Mouse (Mus musculus): ENCODE data around the gene App. TPM values are rescaled to one million over a fixed set of nuclear protein-coding genes. Genes with fewer than 3 reads are reported as not detected.

Gene App
- polyA plus RNA-seq, 1 experiment: 207 TPM

DNA sequence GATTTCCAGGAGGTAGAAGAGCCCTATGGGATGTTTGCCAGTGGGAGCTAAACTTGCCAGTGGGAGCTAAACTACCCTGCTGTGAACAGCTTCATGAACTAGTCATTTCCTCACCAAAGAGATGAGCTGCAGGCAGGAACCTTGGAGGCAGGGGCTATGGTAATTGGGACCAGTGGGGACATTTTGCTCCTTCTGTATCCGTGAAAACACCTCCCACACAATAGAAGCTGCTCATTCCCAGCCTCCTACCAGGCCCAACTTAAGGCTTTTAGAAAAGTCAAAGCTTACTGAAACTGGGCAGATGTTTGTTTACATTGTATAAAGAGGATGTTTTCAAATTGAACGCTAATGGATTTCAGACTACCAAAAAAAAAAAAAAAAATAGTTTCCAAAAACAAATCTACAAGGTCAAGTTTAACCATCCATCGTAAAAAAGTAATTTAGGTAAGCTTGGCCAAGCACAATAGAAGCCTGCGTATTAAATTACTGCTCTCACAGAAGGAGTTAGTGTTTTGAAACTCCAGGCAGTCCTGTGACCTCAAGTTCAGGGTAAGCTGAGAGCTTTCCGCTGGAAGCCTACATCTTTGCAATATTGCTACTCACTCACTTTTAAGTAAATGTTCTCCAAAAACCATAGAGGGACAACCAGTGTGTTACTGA, 253.8 kb downstream of the App start:
- H3K79me2 ChIP-seq (ENCODE audit: control insufficient read depth, insufficient read depth): no peaks in the 10 kb centered on the region
- no peak overlapping the region for H3K4me3 ChIP-seq
- H3K27me3 ChIP-seq (ENCODE audit: control insufficient read depth, insufficient read depth, insufficient read length): no peaks in the 10 kb centered on the region
- H3ac ChIP-seq (ENCODE audit: control insufficient read depth, insufficient read length): no peak overlapping the region
- no peak overlapping the region for H3K4me2 ChIP-seq (ENCODE audit: low read depth)
- no peaks in the 10 kb centered on the region for H3K36me3 ChIP-seq (ENCODE audit: control insufficient read depth, insufficient read depth)
- TF ChIP-seq MYOD1 (IDR thresholded peaks at IDR 0.05; ENCODE audit: control insufficient read depth in 1 of 3, insufficient read length in 2 of 3, low read depth in 2 of 3): no peak
- TF ChIP-seq USF1 (IDR thresholded peaks at IDR 0.05; ENCODE audit: low read depth): no peak
- no peak for TF ChIP-seq CEBPB (IDR thresholded peaks at IDR 0.05; ENCODE audit: insufficient read depth, poor library complexity, severe bottlenecking)
- no peak for TF ChIP-seq POLR2A (IDR thresholded peaks at IDR 0.05; ENCODE audit: insufficient read length, low read depth)
- TF ChIP-seq TCF3 (IDR thresholded peaks at IDR 0.05; ENCODE audit: insufficient read length, low read depth): no peak
- TF ChIP-seq SRF (IDR thresholded peaks at IDR 0.05; ENCODE audit: control insufficient read depth, insufficient read length, low read depth): no peak
- TF ChIP-seq MYOG (IDR thresholded peaks at IDR 0.05; ENCODE audit: control insufficient read depth in 1 of 3, insufficient read depth in 1 of 3, insufficient read length in 2 of 3, low read depth in 2 of 3): no peak
- no peak for TF ChIP-seq E2F4 (IDR thresholded peaks at IDR 0.05; ENCODE audit: insufficient read depth)

DNA sequence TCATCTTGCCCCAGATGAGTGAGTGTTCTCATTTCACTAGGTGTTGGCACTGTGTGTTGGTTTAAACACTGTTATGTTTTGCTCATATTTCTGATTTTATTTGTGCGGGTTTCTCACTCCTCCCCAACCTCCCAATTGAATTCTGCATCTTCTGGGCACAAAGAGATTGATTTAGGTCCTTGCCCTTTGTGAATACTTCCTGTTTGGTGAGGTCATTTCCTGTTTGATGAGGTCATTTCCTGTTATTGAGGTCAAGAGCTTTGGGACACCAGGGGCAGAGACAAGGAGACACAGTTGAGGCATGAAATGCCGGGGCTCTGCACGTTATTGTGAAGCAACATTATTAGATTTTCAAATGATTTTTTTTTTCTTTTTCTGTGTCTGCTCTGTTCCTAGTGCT, 254.5 kb downstream of the App start:
- H3K4me3 ChIP-seq: no peak overlapping the region
- H3K27me3 ChIP-seq (ENCODE audit: control insufficient read depth, insufficient read depth, insufficient read length): no peaks in the 10 kb centered on the region
- no peak overlapping the region for H3K4me2 ChIP-seq (ENCODE audit: low read depth)
- no peaks in the 10 kb centered on the region for H3K36me3 ChIP-seq (ENCODE audit: control insufficient read depth, insufficient read depth)
- TF ChIP-seq POLR2A (IDR thresholded peaks at IDR 0.05; ENCODE audit: insufficient read length, low read depth): no peak
- no peak for TF ChIP-seq TCF12 (IDR thresholded peaks at IDR 0.05; ENCODE audit: insufficient read depth, poor library complexity, severe bottlenecking)
- TF ChIP-seq MYOG (IDR thresholded peaks at IDR 0.05; ENCODE audit: control insufficient read depth in 1 of 3, insufficient read depth in 1 of 3, insufficient read length in 2 of 3, low read depth in 2 of 3): no peak
- no peak for TF ChIP-seq SRF (IDR thresholded peaks at IDR 0.05; ENCODE audit: control insufficient read depth, insufficient read length, low read depth)
- no peak for TF ChIP-seq CEBPB (IDR thresholded peaks at IDR 0.05; ENCODE audit: insufficient read depth, poor library complexity, severe bottlenecking)
- TF ChIP-seq E2F4 (IDR thresholded peaks at IDR 0.05; ENCODE audit: insufficient read depth): no peak
- no peak for TF ChIP-seq MYOD1 (IDR thresholded peaks at IDR 0.05; ENCODE audit: control insufficient read depth in 1 of 3, insufficient read length in 2 of 3, low read depth in 2 of 3)
- no peak for TF ChIP-seq USF1 (IDR thresholded peaks at IDR 0.05; ENCODE audit: low read depth)
- TF ChIP-seq MAX (IDR thresholded peaks at IDR 0.05; ENCODE audit: low read depth): no peak
- no peak for TF ChIP-seq POLR2AphosphoS2 (IDR thresholded peaks at IDR 0.05; ENCODE audit: insufficient read length, low read depth)
- H3ac ChIP-seq (ENCODE audit: control insufficient read depth, insufficient read length): no peak overlapping the region
- no peaks in the 10 kb centered on the region for H3K79me2 ChIP-seq (ENCODE audit: control insufficient read depth, insufficient read depth)

DNA sequence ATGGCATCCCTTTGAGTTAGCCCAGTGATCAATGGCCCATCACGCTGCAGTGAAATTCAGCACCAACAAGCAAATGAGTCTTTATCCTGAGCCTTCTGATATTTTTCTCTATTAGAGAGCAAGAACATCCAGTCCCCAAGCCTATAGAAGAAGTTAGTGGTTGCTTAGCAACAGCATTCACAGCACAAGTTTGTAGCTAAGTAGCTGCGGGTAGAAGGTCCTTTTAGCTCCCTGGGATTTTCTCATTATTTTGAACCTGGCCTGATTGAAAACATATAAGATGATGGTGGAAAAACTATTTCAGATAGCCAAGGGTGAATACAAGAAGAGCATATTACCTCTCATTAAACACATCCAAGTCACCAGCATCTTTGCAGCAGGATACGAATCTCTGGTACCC, 256.8 kb downstream of the App start:
- H3K27me3 ChIP-seq (ENCODE audit: control insufficient read depth, insufficient read depth, insufficient read length): no peaks in the 10 kb centered on the region
- H3K4me3 ChIP-seq: no peak overlapping the region
- H3ac ChIP-seq (ENCODE audit: control insufficient read depth, insufficient read length): no peak overlapping the region
- no peaks in the 10 kb centered on the region for H3K79me2 ChIP-seq (ENCODE audit: control insufficient read depth, insufficient read depth)
- TF ChIP-seq MYOD1 (IDR thresholded peaks at IDR 0.05; ENCODE audit: control insufficient read depth in 1 of 3, insufficient read length in 2 of 3, low read depth in 2 of 3) (no peak), REST (IDR thresholded peaks at IDR 0.05; ENCODE audit: insufficient read depth, insufficient read length) (no peak), USF1 (IDR thresholded peaks at IDR 0.05; ENCODE audit: low read depth) (no peak), POLR2A (IDR thresholded peaks at IDR 0.05; ENCODE audit: insufficient read length, low read depth) (no peak)
- H3K4me2 ChIP-seq (ENCODE audit: low read depth): no peak overlapping the region
- no peaks in the 10 kb centered on the region for H3K36me3 ChIP-seq (ENCODE audit: control insufficient read depth, insufficient read depth)

DNA sequence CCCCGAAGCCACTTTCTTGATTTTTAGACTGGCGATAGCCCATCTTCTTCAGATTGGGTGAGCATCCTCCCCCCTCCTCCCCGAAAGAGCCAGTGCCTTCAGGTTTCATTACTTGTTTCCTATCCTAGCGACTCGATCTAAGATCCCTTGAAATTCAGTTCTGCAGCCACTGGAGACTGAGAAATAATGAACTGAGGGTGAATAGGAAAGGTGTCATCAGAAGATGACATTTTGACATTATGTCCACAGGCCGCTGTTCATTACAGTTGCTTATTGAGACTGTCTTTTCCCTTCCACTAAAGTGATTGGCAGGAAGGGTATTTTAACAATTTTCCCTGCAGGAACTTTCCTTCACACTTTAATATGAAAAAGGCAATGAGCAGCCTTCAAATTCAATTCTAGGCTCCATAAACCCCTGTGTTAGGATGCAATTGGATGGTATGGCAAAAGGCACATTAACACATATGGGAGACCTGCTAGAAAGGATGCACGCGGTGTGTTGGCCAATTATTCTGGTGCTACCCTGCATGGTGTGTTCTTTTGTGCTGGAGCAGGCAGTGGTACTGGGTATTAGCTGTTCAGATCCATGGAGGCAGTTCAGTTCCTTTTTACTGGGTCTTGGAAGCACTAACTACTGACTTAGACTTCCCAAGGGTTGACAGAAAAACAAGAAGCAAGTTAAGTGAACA, 261.9 kb downstream of the App start:
- no peak overlapping the region for H3K4me3 ChIP-seq
- no peak overlapping the region for H3K4me2 ChIP-seq (ENCODE audit: low read depth)
- no peaks in the 10 kb centered on the region for H3K27me3 ChIP-seq (ENCODE audit: control insufficient read depth, insufficient read depth, insufficient read length)
- H3K36me3 ChIP-seq (ENCODE audit: control insufficient read depth, insufficient read depth): no peaks in the 10 kb centered on the region
- no peaks in the 10 kb centered on the region for H3K79me2 ChIP-seq (ENCODE audit: control insufficient read depth, insufficient read depth)
- TF ChIP-seq CEBPB (IDR thresholded peaks at IDR 0.05; ENCODE audit: insufficient read depth, poor library complexity, severe bottlenecking) (no peak), POLR2AphosphoS2 (IDR thresholded peaks at IDR 0.05; ENCODE audit: insufficient read length, low read depth) (no peak), MAX (IDR thresholded peaks at IDR 0.05; ENCODE audit: low read depth) (no peak), MYOG (IDR thresholded peaks at IDR 0.05; ENCODE audit: control insufficient read depth in 1 of 3, insufficient read depth in 1 of 3, insufficient read length in 2 of 3, low read depth in 2 of 3) (no peak), REST (IDR thresholded peaks at IDR 0.05; ENCODE audit: insufficient read depth, insufficient read length) (no peak), TCF3 (IDR thresholded peaks at IDR 0.05; ENCODE audit: insufficient read length, low read depth) (no peak), TCF12 (IDR thresholded peaks at IDR 0.05; ENCODE audit: insufficient read depth, poor library complexity, severe bottlenecking) (no peak), MYOD1 (IDR thresholded peaks at IDR 0.05; ENCODE audit: control insufficient read depth in 1 of 3, insufficient read length in 2 of 3, low read depth in 2 of 3) (no peak), POLR2A (IDR thresholded peaks at IDR 0.05; ENCODE audit: insufficient read length, low read depth) (no peak), E2F4 (IDR thresholded peaks at IDR 0.05; ENCODE audit: insufficient read depth) (no peak), USF1 (IDR thresholded peaks at IDR 0.05; ENCODE audit: low read depth) (no peak), SRF (IDR thresholded peaks at IDR 0.05; ENCODE audit: control insufficient read depth, insufficient read length, low read depth) (no peak)
- no peak overlapping the region for H3ac ChIP-seq (ENCODE audit: control insufficient read depth, insufficient read length)

DNA sequence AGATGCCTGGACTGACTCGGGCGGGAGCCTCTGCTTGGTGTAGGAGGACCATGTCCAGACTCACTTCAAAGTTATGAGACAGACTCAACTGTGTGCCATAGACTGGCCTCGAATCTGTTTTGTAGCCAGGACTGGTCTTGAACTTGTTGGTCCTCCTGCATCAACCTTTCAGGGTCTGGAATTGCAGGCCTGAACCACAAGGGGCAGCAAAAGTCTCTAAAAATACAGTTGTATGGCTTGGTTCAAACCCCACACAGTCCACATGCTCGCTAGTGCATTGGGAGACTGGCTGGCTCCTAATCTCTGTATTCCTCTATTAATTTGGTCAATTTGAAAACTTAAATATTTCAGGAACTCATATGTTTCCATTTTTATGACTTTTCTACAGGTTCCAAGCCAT, 270.6 kb downstream of the App start:
- no peak for TF ChIP-seq REST (IDR thresholded peaks at IDR 0.05; ENCODE audit: insufficient read depth, insufficient read length)
- TF ChIP-seq TCF12 (IDR thresholded peaks at IDR 0.05; ENCODE audit: insufficient read depth, poor library complexity, severe bottlenecking): no peak
- TF ChIP-seq MAX (IDR thresholded peaks at IDR 0.05; ENCODE audit: low read depth): no peak
- TF ChIP-seq SRF (IDR thresholded peaks at IDR 0.05; ENCODE audit: control insufficient read depth, insufficient read length, low read depth): no peak
- no peak for TF ChIP-seq MYOG (IDR thresholded peaks at IDR 0.05; ENCODE audit: control insufficient read depth in 1 of 3, insufficient read depth in 1 of 3, insufficient read length in 2 of 3, low read depth in 2 of 3)
- no peak for TF ChIP-seq POLR2AphosphoS2 (IDR thresholded peaks at IDR 0.05; ENCODE audit: insufficient read length, low read depth)
- no peak for TF ChIP-seq CEBPB (IDR thresholded peaks at IDR 0.05; ENCODE audit: insufficient read depth, poor library complexity, severe bottlenecking)
- TF ChIP-seq POLR2A (IDR thresholded peaks at IDR 0.05; ENCODE audit: insufficient read length, low read depth): no peak
- no peak for TF ChIP-seq TCF3 (IDR thresholded peaks at IDR 0.05; ENCODE audit: insufficient read length, low read depth)
- no peak for TF ChIP-seq E2F4 (IDR thresholded peaks at IDR 0.05; ENCODE audit: insufficient read depth)
- no peak for TF ChIP-seq MYOD1 (IDR thresholded peaks at IDR 0.05; ENCODE audit: control insufficient read depth in 1 of 3, insufficient read length in 2 of 3, low read depth in 2 of 3)
- TF ChIP-seq USF1 (IDR thresholded peaks at IDR 0.05; ENCODE audit: low read depth): no peak
- Histone ChIP-seq H3K4me2 (ENCODE audit: low read depth) (no peak overlapping the region), H3K4me3 (no peak overlapping the region), H3K27me3 (ENCODE audit: control insufficient read depth, insufficient read depth, insufficient read length) (no peaks in the 10 kb centered on the region), H3K79me2 (ENCODE audit: control insufficient read depth, insufficient read depth) (no peaks in the 10 kb centered on the region), H3K36me3 (ENCODE audit: control insufficient read depth, insufficient read depth) (no peaks in the 10 kb centered on the region), H3ac (ENCODE audit: control insufficient read depth, insufficient read length) (no peak overlapping the region)

Data from myocyte (in vitro differentiated cells).